Mouse (Mus musculus) neutrophil, adult 5-6 weeks (primary cell): ENCODE results near the gene Baiap2. TPM values are rescaled to one million over a fixed set of nuclear protein-coding genes. Genes with fewer than 3 reads are reported as not detected.

Experiments used
- ATAC-seq: fragments of 151-379, 151-347 bp; 2 replicates; pipeline ENCODE4 v1.8.0; 2017; ENCODE audit warnings: mild to moderate bottlenecking, moderate TSS enrichment; ENCODE audit not compliant: insufficient number of reproducible peaks, poor library complexity, low FRiP score, severe bottlenecking; ENCODE audit errors: extremely low read depth
- total RNA-seq: library from RNA; stranded (forward); fragments of 200-1000 nt; gene quantifications from 2 replicates; pipeline ENCODE4 v1.2.3, GENCODE M21; 2017

The Baiap2 gene
- total RNA-seq, 1 experiment from 2014 or later = 14.7 TPM

- ATAC-seq = no peak
Measured at GRCm38 (mm10) chr11:119965053-119965452, 22.5 kb downstream of the Baiap2 start.

GRCm38 (mm10) chr11:119966294-119966693 is 23.7 kb downstream of the Baiap2 start:
- ATAC-seq = no peak

GRCm38 (mm10) chr11:119967401-119967800 is 24.8 kb downstream of the Baiap2 start:
- no peak for ATAC-seq

- no peak for ATAC-seq
Measured at GRCm38 (mm10) chr11:119967892-119968291, 25.3 kb downstream of the Baiap2 start.

- ATAC-seq = no peak
Measured at GRCm38 (mm10) chr11:119970021-119970851, 27.7 kb downstream of the Baiap2 start.

GRCm38 (mm10) chr11:119973789-119974188 is 31.2 kb downstream of the Baiap2 start:
- ATAC-seq = no peak

GRCm38 (mm10) chr11:119975739-119976501 is 33.4 kb downstream of the Baiap2 start:
- no peak for ATAC-seq

GRCm38 (mm10) chr11:119978701-119979100 is 36.1 kb downstream of the Baiap2 start:
- no peak for ATAC-seq

GRCm38 (mm10) chr11:119979596-119980385 is 37.2 kb downstream of the Baiap2 start:
- no peak for ATAC-seq

GRCm38 (mm10) chr11:119981769-119982168 is 39.2 kb downstream of the Baiap2 start:
- ATAC-seq = no peak

GRCm38 (mm10) chr11:119982236-119982635 is 39.7 kb downstream of the Baiap2 start:
- ATAC-seq = no peak

GRCm38 (mm10) chr11:119983151-119983550 is 40.6 kb downstream of the Baiap2 start:
- ATAC-seq = no peak

GRCm38 (mm10) chr11:119986751-119987425 is 44.3 kb downstream of the Baiap2 start:
- no peak for ATAC-seq

GRCm38 (mm10) chr11:119987876-119988275 is 45.3 kb downstream of the Baiap2 start:
- no peak for ATAC-seq

GRCm38 (mm10) chr11:119988391-119988790 is 45.8 kb downstream of the Baiap2 start:
- ATAC-seq = no peak

- no peak for ATAC-seq
Measured at GRCm38 (mm10) chr11:119989115-119989564, 46.6 kb downstream of the Baiap2 start.

- ATAC-seq = no peak
Measured at GRCm38 (mm10) chr11:119990658-119991337, 48.2 kb downstream of the Baiap2 start.

- ATAC-seq = peak; percentile 57; the same call in 1 of the 2 replicates
Measured at GRCm38 (mm10) chr11:119991338-119991678, 48.7 kb downstream of the Baiap2 start.
